Mouse (Mus musculus): ENCODE results near the gene Gngt1. TPM values are rescaled to one million over a fixed set of nuclear protein-coding genes. Genes with fewer than 3 reads are reported as not detected.

The Gngt1 gene
- not detected in 2 replicates for polyA plus RNA-seq (2014; fragmentation: Nextera tagmentation; extraction: Ambion mirVana)

DNA sequence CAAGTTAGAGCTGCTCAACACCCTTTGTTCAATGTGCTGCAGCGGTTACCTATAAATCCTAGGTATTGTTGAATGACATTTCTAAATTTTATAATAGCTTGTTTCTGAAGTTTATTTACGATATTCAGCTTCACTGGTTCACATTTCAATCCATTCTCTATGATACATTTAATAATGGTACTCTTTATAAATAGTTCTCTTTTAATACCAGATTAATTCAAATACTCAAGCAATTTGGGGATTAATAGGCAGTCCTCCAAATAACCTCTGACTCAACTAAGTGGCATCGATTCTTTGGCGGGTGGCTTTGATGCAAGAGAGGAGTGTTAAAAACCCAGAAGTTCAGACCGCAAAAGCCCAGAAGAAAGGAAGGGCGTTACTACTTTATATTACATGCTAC lies at the start of gene Gngt1:
Gngt1 (plus strand) TSS at position 301 of the 400 bp plus-strand sequence.
- ATAC-seq (ENCODE audit: low FRiP score) (no peak), DNase-seq (ENCODE audit: low spot score) (no peak)
- Histone ChIP-seq H3K9ac (ENCODE audit: low read depth, low read length) (no peak within 1 kb of the TSS), H3K4me1 (replicated peaks; ENCODE audit: control insufficient read depth, insufficient read depth, low read length) (no peaks in the 10 kb centered on the region; the same call in 1 of the 2 replicates), H3K27ac (ENCODE audit: low read depth, low read length) (no peak within 1 kb of the TSS), H3K4me2 (replicated peaks; ENCODE audit: low read depth, low read length) (no peak within 1 kb of the TSS), H3K27me3 (ENCODE audit: control insufficient read depth, insufficient read depth, low read length) (no peaks in the 10 kb centered on the region), H3K36me3 (ENCODE audit: control insufficient read depth, insufficient read depth, low read length) (no peaks in the 10 kb centered on the region), H3K4me3 (ENCODE audit: low read depth, low read length) (no peak within 1 kb of the TSS), H3K9me3 (ENCODE audit: control insufficient read depth, low read length) (no peaks in the 10 kb centered on the region)
- WGBS, result 96% methylated on average over 6 of the region's 6 CpGs

DNA sequence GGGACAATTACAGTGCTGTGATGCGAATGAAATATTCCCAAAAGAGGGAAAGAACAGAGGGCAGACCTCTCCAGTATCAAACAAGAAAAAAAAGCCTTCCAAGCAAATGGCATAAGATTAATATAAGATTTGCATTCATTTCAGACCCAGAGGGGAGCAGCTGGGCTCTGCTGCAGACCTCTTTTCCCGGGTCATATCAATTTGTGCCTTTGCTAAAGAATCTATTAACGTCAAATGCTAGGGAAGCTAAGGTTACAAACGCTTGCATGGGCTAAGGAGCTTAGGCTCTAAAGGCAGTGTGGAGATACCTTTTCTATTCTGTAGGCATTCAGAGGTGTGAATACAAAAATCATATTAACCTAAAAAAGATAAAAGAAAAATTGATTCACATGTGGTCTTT lies 38.6 kb upstream of the Gngt1 start:
- Histone ChIP-seq H3K4me1 (replicated peaks; ENCODE audit: control insufficient read depth, insufficient read depth, low read length) (no peaks in the 10 kb centered on the region), H3K4me2 (replicated peaks; ENCODE audit: low read depth, low read length) (no peak overlapping the region), H3K9me3 (ENCODE audit: control insufficient read depth, low read length) (no peaks in the 10 kb centered on the region), H3K27me3 (ENCODE audit: control insufficient read depth, insufficient read depth, low read length) (no peaks in the 10 kb centered on the region), H3K27ac (ENCODE audit: low read depth, low read length) (no peak overlapping the region), H3K4me3 (ENCODE audit: low read depth, low read length) (no peak overlapping the region), H3K36me3 (ENCODE audit: control insufficient read depth, insufficient read depth, low read length) (no peaks in the 10 kb centered on the region), H3K9ac (ENCODE audit: low read depth, low read length) (no peak overlapping the region)
- ATAC-seq (ENCODE audit: low FRiP score), result peak; percentile 81
- WGBS, result 48% methylated on average over 4 of the region's 4 CpGs
- no peak for DNase-seq (ENCODE audit: low spot score)

DNA sequence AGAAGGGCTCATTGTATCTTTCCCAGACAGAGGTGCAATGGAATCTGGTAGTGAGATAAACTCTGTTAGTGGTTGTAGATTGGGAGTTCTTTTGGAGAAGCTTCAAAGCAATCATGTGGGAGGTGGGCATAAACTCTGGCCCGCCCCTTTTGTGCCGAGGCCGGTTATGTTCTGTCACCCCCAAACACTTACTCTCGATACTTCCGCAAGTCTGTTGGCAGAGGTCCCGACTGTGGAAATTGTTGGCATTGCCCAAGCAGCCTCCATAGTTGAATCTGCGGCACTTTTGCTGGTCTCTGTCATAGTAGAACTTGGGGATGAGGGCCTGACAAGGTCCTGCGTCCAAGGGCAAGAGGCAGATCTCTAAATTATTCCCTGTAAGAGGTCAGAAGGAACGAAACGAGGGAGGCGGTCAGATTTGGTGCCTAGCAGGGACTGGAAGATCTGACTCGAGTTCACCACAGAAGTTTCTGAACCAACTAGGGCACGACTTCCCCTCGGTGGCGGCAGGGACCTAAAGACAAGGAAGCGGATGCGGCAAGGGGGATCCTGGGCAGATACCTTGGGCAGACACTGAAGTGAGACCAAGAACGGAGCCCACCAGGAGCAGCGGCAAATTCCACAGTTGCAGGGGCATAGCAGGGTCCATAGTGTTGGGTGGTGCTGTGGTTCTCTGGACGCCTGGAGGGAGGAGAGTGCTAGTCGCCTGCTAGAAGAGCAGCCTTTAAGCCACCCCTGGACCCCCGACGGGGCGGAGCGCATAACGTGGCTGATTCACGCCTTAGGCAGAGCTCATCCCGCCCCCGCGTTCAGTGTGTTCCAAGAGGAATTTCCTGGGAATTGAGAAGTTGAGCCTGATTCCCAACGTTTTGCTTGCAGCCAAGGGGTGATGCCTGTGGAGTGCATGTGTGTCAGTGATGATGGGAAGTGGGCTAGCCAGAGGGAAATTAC lies 25.6 kb upstream of the Gngt1 start:
- no peaks in the 10 kb centered on the region for H3K27me3 ChIP-seq (ENCODE audit: control insufficient read depth, insufficient read depth, low read length)
- no peaks in the 10 kb centered on the region for H3K9me3 ChIP-seq (ENCODE audit: control insufficient read depth, low read length)
- 30% methylated on average over 31 of the region's 31 CpGs for WGBS
- DNase-seq (ENCODE audit: low spot score) (peak; percentile 19), ATAC-seq (ENCODE audit: low FRiP score) (no peak)
- no peaks in the 10 kb centered on the region for H3K36me3 ChIP-seq (ENCODE audit: control insufficient read depth, insufficient read depth, low read length)
- no peak overlapping the region for H3K27ac ChIP-seq (ENCODE audit: low read depth, low read length)
- no peak overlapping the region for H3K4me3 ChIP-seq (ENCODE audit: low read depth, low read length)
- no peak overlapping the region for H3K9ac ChIP-seq (ENCODE audit: low read depth, low read length)
- H3K4me1 ChIP-seq (replicated peaks; ENCODE audit: control insufficient read depth, insufficient read depth, low read length), result no peaks in the 10 kb centered on the region
- no peak overlapping the region; the same call in 1 of the 2 replicates for H3K4me2 ChIP-seq (replicated peaks; ENCODE audit: low read depth, low read length)

DNA sequence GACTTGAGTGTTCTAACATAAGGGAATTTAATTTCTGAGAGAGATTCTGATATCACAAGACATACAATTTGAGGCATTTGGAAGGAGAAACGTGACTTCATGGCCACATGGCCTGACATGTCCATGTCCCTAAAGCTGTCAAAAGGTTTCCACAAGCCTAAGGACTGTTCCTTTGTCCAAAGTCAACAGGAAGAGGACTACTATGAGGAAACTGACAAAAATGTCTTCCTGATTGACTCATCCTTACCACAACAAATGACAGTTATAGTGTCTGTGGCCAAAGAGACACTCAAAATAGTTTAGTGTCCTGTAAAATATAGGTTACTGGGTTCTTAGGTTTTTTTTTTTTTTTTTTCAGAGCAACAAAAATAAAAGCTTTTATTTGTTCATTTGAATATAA lies 19.9 kb upstream of the Gngt1 start:
- WGBS, result 78% methylated on average over 1 of the region's 1 CpGs
- H3K9me3 ChIP-seq (ENCODE audit: control insufficient read depth, low read length), result no peaks in the 10 kb centered on the region
- no peaks in the 10 kb centered on the region for H3K4me1 ChIP-seq (replicated peaks; ENCODE audit: control insufficient read depth, insufficient read depth, low read length)
- H3K36me3 ChIP-seq (ENCODE audit: control insufficient read depth, insufficient read depth, low read length), result no peaks in the 10 kb centered on the region
- H3K27ac ChIP-seq (ENCODE audit: low read depth, low read length), result no peak overlapping the region
- DNase-seq (ENCODE audit: low spot score), result no peak
- no peak overlapping the region for H3K4me3 ChIP-seq (ENCODE audit: low read depth, low read length)
- H3K27me3 ChIP-seq (ENCODE audit: control insufficient read depth, insufficient read depth, low read length), result no peaks in the 10 kb centered on the region
- no peak overlapping the region for H3K4me2 ChIP-seq (replicated peaks; ENCODE audit: low read depth, low read length)
- H3K9ac ChIP-seq (ENCODE audit: low read depth, low read length), result no peak overlapping the region
- ATAC-seq (ENCODE audit: low FRiP score), result no peak

DNA sequence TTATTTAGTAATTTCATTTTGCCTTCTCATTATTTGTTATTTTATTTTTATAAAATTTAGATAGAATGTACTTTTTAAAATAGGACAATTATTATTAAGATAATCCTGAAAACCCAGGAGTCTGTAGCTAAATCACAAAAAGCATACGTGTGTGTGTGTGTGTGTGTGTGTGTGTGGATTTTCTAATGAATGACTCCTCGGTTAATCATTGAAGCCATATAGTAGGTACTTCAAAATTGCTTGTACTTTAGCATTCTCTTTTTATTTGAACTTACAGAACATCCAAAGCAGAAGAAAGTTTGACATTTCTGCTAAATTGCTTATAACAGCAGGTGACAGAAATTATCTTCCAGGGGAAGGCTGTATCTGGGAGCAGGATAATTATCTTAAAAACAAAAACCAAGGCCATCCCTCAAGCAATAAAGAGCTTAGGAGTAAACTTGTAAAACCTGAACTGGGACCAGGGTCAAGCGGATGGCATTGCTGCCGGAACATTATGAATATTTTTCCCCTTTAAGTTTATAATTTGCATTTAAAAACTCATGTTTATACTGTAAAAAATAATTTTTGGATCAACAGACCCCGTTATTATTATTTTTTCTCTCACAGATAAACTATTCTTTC lies 10.8 kb upstream of the Gngt1 start:
- no peak overlapping the region for H3K27ac ChIP-seq (ENCODE audit: low read depth, low read length)
- no peaks in the 10 kb centered on the region for H3K36me3 ChIP-seq (ENCODE audit: control insufficient read depth, insufficient read depth, low read length)
- H3K27me3 ChIP-seq (ENCODE audit: control insufficient read depth, insufficient read depth, low read length), result no peaks in the 10 kb centered on the region
- WGBS, result 88% methylated on average over 5 of the region's 5 CpGs
- ATAC-seq (ENCODE audit: low FRiP score) (no peak), DNase-seq (ENCODE audit: low spot score) (no peak)
- no peak overlapping the region for H3K4me2 ChIP-seq (replicated peaks; ENCODE audit: low read depth, low read length)
- no peak overlapping the region for H3K9ac ChIP-seq (ENCODE audit: low read depth, low read length)
- H3K4me1 ChIP-seq (replicated peaks; ENCODE audit: control insufficient read depth, insufficient read depth, low read length), result no peaks in the 10 kb centered on the region
- H3K9me3 ChIP-seq (ENCODE audit: control insufficient read depth, low read length), result no peaks in the 10 kb centered on the region
- no peak overlapping the region for H3K4me3 ChIP-seq (ENCODE audit: low read depth, low read length)

DNA sequence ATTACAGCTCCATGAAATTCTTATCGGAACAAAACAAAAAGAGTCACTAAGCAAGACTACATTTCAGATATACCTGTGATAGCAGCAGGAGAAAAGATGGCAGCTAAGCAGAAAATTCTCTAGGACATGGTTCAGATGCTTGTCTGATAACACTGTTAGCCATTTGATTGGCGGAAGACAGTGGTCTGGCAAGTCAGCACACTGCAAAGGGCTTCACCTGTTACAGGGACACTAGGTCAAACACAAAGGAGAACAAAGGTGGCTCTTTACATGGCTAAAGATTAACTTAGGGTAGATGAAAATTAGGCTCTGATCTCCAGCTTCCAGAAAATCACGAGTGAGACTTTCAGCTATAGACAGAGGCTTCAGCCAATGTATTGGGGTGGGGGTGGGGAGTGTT lies 4.8 kb upstream of the Gngt1 start, which contains the start of gene Tfpi2:
Tfpi2 (minus strand) TSS at position 170 of the 400 bp plus-strand sequence.
- no peak within 1 kb of the TSS for H3K27ac ChIP-seq (ENCODE audit: low read depth, low read length)
- H3K9ac ChIP-seq (ENCODE audit: low read depth, low read length), result no peak within 1 kb of the TSS
- no peak within 1 kb of the TSS for H3K4me2 ChIP-seq (replicated peaks; ENCODE audit: low read depth, low read length)
- DNase-seq (ENCODE audit: low spot score), result no peak
- no peaks in the 10 kb centered on the region for H3K36me3 ChIP-seq (ENCODE audit: control insufficient read depth, insufficient read depth, low read length)
- H3K9me3 ChIP-seq (ENCODE audit: control insufficient read depth, low read length), result no peaks in the 10 kb centered on the region
- no peaks in the 10 kb centered on the region; the same call in 1 of the 2 replicates for H3K4me1 ChIP-seq (replicated peaks; ENCODE audit: control insufficient read depth, insufficient read depth, low read length)
- H3K4me3 ChIP-seq (ENCODE audit: low read depth, low read length), result no peak within 1 kb of the TSS
- ATAC-seq (ENCODE audit: low FRiP score), result no peak
- 90% methylated on average over 3 of the region's 3 CpGs for WGBS
- no peaks in the 10 kb centered on the region for H3K27me3 ChIP-seq (ENCODE audit: control insufficient read depth, insufficient read depth, low read length)

- no peak overlapping the region for H3K9ac ChIP-seq (ENCODE audit: low read depth, low read length)
- no peak overlapping the region for H3K4me2 ChIP-seq (replicated peaks; ENCODE audit: low read depth, low read length)
- no peaks in the 10 kb centered on the region for H3K4me1 ChIP-seq (replicated peaks; ENCODE audit: control insufficient read depth, insufficient read depth, low read length)
- no peaks in the 10 kb centered on the region for H3K36me3 ChIP-seq (ENCODE audit: control insufficient read depth, insufficient read depth, low read length)
- ATAC-seq (ENCODE audit: low FRiP score) (no peak), DNase-seq (ENCODE audit: low spot score) (no peak)
- 78% methylated on average over 4 of the region's 4 CpGs for WGBS
- H3K4me3 ChIP-seq (ENCODE audit: low read depth, low read length), result no peak overlapping the region
- H3K27ac ChIP-seq (ENCODE audit: low read depth, low read length), result no peak overlapping the region
- no peaks in the 10 kb centered on the region for H3K9me3 ChIP-seq (ENCODE audit: control insufficient read depth, low read length)
- no peaks in the 10 kb centered on the region for H3K27me3 ChIP-seq (ENCODE audit: control insufficient read depth, insufficient read depth, low read length)
These were observed 4.5 kb downstream of the Gngt1 start for GRCm38 (mm10) chr6:3998089-3998488.

- H3K4me1 ChIP-seq (replicated peaks; ENCODE audit: control insufficient read depth, insufficient read depth, low read length), result no peaks in the 10 kb centered on the region
- H3K4me3 ChIP-seq (ENCODE audit: low read depth, low read length), result no peak overlapping the region
- DNase-seq (ENCODE audit: low spot score), result no peak
- WGBS, result 51% methylated on average over 6 of the region's 6 CpGs
- no peak overlapping the region for H3K9ac ChIP-seq (ENCODE audit: low read depth, low read length)
- no peaks in the 10 kb centered on the region for H3K27me3 ChIP-seq (ENCODE audit: control insufficient read depth, insufficient read depth, low read length)
- no peak overlapping the region for H3K27ac ChIP-seq (ENCODE audit: low read depth, low read length)
- H3K9me3 ChIP-seq (ENCODE audit: control insufficient read depth, low read length), result no peaks in the 10 kb centered on the region
- H3K36me3 ChIP-seq (ENCODE audit: control insufficient read depth, insufficient read depth, low read length), result no peaks in the 10 kb centered on the region
- H3K4me2 ChIP-seq (replicated peaks; ENCODE audit: low read depth, low read length), result no peak overlapping the region
- no peak for ATAC-seq (ENCODE audit: low FRiP score)
These were observed 5.7 kb downstream of the Gngt1 start for GRCm38 (mm10) chr6:3999296-3999695.
